Mouse (Mus musculus) lung, postnatal 14 days (tissue): Measurements from ENCODE around the gene Slc7a5.
A peak's percentile ranks its signal among the peaks of the same experiment; 100 is the strongest.

Source experiments
- DNase-seq: peaks from one replicate; pipeline ENCODE4 v3.0.0; 2021

The Slc7a5 gene

DNA sequence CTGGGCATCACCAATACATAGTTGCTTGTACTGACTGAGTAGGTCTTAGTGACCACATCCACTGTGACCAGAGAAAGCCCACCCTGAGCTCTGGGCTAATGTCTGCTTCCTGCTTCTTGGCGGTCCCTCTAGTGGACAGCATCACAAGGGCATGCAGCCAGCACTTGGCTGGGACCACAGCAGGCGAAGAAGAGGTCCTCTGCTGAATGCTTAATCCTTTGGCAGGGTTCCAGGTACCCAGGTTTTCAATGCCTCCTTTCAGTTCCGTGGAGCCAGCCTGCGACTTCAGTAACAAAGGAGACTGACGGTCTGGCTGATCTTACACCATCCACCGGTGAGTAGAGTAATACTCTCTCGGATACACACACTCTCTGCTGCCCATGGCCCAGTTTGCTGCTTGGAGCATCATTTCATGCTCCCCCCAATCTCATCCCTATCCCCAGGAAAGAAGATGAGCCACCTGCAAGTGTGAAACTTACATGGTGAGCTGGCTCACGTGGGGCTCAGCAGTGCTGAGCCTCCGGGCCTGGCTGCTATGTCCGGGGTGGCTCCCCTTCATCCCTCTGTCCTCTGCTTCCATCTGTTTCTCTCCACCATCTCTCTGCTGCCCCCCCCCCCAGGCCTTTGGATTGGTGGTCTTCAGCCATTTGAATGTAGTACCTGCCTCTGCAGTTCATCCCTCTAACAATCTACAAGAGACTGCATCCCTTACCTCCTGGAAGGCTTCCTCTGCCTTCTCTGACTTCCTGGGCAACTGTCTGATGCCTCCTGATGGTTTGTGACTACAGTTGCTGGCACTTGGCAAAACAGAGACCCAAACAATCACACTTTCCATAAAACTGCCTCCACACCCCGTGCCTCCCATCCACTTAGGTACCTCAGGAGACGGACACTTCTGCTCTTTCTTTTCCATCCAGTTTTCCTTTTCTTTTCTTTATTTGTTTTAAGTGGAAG, 28.1 kb upstream of the Slc7a5 start:
- peak; percentile 40 for DNase-seq

DNA sequence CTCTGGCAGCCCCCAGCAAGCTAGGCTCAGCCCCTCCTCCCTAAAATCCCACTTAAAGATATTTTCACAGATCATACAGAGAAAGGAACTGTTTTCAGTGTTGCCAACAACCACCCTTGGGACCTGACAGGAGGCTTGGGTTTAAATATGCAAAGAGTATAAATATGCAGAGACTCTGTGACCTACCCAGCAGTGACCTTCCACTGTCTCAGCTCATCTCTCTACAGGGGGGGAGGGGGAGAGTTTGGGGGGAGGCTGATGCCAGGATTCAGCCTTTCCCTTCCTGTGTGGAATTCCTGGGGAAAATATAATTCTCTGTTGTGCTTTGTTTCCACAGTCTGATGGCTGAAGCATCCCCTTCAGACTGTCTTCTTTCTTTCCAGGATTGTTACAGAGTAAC, 27.4 kb upstream of the Slc7a5 start:
- no peak for DNase-seq

DNA sequence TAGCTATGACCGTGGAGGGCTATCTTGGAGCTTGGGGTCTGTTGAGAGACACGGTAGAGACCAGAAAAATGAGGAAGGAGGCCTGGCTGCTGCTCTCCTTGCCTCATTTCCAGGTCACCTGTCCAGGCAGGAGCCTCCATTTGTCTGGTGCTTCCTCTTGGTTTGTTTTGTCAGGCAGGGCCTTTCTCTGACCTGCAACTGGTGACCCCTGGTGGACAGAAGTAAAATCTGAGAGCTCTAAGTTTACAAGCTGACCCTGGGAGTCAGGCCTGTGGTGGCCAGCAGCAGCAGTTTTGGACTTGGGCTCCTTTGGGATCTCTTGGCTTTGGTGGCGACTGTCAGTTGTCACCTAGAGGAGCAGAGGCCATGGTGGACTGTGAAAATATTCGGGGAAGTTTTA, 27.0 kb upstream of the Slc7a5 start:
- DNase-seq, result peak; percentile 54

DNA sequence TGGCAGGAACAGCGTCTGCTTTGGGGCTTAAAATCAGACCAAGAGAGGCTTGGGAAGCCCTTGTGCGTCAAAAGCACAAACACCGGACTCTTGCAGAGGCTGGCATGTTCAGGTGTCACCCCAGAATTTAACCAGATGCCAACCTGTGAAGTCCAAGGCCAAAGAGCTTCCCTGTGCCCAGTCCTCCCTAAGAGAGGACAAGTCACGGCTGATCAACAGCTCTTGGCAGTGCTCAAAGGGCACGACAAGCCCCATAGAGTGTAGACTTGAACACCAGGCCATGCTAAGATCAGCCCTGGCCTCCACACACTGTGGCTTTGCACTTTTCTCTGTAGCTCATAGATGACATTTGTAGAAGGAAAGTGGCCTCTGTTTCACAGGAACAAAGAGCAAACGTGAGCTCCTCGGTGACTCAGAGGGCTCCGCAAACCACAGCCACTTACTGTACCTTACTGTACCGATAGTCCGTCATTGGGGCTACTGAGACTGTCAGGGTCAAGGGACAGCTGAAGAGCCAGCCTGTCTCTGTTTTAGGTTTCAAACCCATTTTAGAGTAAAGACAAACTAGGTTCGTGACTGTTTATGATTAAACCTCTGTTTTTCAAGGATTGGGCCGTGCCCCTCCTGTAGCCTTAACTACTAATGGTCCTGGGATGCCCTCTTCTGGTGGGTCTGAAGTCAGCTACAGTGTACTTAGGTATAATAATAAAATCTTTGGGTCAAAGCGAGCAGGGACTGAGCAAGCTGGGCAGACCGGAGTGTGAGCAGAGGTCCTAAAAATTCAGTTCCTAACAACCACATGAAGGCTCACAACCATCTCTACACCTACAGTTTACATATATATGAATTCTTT, 25.4 kb upstream of the Slc7a5 start:
- no peak for DNase-seq

DNA sequence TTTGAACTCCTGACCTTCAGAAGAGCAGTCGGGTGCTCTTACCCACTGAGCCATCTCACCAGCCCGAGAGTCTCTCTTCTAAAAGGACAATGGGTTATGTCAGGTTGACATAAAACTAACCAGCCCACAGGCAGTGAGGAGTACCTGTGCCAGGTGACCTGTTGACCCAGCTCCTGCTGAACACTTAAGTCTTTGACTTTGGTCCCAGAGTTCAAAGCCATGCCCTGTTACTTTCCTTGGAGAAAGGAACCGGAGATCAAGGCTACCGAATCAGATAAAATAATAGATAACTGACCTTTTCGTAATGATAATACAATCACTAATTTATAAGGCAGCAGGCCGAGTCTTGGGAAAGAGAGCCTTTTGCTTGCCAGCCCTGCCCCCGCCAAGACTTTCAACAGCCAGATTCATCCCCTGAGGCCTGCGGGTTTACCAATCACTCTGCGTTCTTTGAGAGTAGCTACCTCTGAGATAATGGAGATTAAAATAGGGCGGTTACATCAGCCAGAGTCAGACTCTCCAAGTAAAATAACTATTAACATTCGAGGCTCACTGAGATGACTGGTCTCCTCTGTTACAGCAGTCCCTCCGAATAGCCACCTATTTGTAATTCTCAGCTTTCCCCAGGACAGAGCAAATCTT, 24.7 kb upstream of the Slc7a5 start:
- DNase-seq, result no peak

DNA sequence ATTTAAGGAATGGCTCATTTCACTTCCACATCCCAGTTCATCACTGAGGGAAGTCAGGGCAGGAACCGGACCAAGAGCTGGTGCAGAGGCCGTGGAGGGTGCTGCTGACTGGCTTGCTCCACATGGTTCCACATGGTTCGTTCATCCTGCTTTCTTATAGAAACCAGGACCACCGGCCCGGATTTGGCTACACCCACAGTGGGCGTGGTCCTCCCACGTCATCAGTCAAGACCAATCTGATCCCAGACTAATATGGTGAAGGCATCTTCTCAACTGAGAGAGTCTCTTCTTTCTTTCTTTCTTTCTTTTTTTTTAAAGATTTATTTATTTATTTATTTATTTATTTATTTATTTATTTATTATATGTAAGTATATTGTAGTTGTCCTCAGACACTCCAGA, 24.1 kb upstream of the Slc7a5 start:
- no peak for DNase-seq

DNA sequence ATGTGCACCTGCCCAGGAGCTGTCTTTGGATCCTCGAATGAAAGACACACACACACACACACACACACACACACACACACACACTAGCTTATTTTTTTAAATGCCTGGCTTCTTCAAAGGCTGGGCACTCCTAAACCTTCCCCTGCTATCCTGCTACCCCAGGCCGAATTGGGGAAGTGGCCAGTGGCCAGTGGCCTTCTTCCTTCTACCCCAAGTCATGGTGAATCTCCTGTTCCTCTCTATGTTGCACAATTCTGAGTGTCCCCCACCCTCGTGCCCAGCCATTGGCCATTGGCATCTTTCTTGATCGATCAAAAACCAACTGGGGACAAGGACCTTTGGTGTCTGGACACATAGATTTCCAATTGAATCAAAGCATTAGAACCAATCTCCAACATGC, 22.6 kb upstream of the Slc7a5 start:
- DNase-seq, result no peak

DNA sequence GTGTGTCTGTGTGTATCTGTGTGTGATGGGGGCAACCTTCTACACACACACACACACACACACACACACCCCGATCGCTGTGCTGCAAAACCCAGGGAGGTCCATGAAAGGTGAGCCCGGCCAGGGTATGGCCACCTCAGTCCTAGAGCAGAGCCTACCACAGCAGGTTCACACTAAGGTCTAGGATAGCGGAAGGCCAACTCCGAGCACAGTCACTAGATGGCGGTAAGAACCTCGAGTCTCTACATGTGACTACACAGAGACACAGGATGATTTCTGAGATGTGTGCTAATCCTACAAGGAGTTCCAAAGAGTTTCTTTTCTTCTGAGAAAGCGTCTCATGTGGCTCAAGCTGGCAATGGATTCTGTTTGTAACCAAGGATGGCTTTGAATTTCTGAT, 19.8 kb upstream of the Slc7a5 start:
- DNase-seq, result peak; percentile 62

DNA sequence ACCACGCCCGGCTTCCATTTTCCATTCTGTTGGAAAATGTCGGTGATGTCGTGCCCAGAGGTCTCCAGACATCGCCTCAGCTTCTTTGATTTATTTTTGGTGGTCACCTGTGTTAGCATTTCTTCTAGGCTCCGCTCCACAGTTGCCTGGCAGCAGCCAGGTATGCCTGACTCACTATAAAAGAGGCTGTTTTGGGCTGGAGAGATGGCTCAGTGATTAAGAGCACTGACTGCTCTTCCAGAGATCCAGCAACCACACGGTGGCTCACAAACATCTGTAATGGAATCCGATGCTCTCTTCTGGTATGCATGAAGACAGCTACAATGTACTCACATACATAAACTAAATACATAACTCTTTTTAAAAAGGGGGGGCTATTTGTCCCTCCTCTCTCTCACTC, 18.8 kb upstream of the Slc7a5 start:
- DNase-seq, result no peak

DNA sequence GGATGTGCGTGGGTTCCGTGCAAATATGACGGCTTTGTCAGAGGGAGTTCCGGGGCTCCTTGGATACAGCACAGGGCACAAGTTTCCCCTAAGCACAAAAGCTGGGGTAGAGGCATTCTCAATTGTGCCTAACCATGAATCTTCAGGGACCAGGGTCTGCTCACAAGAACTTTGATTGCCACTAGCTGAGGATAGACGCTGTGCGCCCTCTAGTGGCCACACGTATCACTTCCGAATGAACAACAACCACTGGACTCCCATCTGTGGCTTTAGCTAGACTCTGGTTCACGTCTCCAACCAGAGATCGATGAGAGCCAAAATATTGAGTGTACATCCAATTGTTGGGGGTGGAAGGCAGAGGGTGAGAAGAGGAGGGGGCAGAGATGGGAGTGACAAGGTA, 18.1 kb upstream of the Slc7a5 start:
- DNase-seq, result peak; percentile 87

DNA sequence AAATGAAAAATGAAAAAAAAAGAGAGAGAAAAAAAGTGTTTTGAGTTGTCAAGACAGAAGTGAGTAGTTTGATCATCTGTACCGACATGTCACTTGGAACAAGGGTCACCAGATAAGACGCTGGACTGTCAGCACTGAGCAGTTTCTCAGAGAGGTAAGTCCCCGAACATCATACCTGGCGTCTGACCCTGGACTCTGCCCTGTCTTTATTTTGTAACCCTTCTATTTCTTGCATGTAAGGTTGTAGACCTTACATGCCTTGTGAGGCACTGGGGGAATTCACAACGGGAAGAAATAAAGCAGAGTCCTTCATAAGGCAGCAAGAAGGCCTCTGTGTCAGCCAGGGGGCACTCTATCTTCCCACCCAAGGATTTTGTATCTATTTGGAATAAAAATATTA, 17.2 kb upstream of the Slc7a5 start:
- DNase-seq, result no peak

DNA sequence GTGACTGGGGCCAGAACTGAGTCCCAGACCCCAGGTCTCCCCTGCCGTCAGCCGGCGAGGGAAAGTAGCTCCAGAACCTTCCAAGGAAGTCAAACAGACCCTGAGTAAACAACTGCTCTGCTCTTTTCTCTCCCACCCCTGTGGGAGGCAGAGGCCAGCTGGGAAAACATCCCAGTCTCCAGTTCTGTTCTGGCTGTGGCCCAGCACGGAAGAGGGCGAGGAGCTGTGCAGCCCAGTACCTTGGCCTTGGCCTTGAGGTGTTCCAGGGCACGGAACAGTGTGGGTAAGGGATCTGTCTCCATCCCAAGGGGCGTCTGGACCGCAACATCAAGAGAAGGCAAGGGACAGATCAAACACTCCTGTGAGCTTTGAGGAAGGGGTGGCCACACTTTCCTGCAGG, 14.6 kb upstream of the Slc7a5 start:
- peak; percentile 75 for DNase-seq

DNA sequence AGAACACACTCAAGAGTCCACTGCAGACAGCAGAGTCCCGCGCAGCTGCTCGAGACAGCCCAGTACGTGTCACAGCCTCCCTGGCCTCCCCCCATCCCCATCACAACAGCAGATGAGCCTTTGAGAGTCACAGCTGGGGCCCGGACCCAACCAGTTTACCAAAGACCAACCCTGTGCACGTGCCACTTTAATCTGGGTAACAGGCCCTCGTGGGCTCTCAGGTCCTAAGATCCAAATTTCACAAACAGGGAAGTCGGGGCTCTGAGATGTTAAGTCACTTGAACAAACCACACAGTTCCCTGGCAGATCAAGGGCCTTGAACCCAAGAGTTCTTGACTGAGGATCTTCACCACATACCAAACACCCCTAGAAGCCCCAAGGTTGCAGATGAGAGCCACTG, 14.1 kb upstream of the Slc7a5 start:
- no peak for DNase-seq

DNA sequence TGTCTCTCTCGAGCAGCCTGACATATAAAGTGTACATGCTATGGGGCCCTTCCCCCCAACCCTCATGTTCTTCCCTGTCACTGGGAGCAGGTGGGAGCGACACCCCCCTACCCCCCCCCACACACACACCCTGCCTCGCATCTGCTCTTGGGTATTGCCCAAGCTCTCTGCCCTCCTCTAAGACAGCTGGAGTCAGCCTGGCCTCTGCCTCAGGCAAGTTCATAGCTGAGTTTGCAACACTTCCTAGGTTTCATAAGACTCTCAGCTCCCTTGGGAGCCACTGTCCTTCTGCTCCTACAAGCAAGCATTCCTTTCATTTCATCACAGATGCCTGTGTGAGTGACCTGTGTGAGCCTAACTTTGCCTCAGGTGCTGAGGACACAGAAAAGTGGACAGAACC, 12.2 kb upstream of the Slc7a5 start:
- peak; percentile 42 for DNase-seq

DNA sequence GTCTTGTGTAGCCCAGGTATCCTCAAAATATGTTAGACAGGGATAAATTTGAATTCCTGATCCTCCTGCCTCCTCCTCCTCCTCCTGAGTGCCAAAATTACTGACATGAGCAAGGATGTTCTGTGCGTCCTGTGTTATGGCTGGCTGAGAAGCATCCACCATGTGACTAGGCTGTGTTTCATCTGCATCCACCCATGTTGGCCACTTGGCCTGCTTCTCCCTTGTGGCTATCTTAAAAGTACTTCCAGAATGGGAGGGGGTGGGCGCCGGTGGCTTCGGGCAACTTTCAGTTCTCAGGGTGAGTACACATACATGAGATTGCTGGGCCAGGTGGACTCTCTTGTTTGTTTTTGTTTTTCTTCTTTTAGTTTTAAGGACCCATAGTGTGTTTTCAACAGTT, 11.7 kb upstream of the Slc7a5 start:
- DNase-seq, result no peak

DNA sequence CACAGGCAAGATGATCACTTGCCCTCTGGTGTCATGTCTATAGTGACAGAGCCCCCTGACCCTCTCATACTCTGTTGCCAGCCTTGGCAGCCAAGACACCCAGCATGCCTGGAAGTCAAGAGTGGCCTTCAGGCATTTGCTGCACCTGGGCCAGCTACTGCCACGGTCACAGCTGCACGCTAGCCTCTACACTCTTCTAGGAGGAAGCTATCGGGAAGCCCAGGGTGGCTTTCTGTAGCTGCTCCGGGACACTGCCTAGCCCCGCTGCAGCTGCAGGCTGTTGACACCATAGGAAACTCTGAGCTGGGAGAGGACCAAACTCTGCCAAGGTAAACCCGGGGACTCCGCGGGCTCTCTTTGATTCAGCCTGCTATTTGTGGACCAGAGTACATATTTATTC, 5.9 kb upstream of the Slc7a5 start:
- no peak for DNase-seq

DNA sequence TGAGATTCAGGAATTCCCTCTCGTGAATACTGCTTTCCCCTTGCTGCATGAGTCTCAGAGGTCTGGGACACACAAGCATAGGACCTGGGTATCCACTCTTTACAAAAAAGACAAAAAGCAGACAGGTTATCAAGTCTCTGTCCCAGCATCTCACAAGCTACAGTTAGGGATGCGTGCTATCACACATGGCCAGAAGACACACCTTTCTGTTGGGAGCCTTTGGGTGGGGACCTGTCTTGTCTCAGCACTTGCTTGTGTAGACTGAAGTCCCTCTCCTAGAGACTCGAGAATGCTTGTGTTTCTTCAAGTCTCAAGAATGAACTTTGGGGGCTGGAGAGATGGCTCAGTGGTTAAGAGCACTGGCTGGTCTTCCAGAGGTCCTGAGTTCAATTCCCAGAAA, 5.3 kb upstream of the Slc7a5 start:
- DNase-seq, result no peak

DNA sequence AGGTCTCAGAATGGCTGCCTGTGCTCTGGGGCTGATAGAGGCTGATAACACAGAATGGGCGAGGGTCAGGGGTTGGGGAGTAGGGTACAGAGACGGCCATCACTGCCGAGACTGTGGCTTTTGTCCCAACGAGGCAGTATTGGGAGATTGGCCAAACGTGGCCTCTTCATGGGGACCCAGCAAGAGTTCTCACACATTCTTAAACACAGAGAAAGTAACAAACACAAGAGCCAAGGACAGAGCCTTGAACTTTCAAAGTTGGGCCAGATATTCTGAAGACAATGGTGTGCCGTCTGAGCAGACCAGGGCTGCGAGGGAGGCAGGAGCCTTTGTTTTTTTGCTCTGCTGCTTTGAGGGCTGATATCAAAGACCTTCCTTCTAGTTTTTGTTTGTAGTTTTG, 4.5 kb upstream of the Slc7a5 start:
- DNase-seq, result no peak

DNA sequence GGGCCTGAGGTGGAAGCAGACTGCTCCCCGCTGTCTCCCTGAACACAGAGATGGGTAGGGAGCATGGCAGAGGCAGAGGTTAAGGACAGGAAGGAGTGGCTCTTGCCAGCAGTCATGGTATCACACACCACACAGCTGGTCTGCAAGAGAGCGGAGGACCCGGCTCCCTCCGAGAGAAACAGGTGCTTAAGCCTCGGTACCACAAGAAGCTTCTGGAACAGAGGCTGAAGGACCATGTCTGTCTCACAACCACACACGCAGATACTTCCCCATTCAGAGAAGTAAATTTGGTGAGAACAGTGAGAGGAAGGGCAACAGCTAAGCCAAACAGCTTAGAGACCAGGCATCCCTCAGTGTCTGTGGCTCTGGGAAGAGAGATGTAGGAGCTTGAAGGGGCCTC, 3.9 kb upstream of the Slc7a5 start:
- no peak for DNase-seq

DNA sequence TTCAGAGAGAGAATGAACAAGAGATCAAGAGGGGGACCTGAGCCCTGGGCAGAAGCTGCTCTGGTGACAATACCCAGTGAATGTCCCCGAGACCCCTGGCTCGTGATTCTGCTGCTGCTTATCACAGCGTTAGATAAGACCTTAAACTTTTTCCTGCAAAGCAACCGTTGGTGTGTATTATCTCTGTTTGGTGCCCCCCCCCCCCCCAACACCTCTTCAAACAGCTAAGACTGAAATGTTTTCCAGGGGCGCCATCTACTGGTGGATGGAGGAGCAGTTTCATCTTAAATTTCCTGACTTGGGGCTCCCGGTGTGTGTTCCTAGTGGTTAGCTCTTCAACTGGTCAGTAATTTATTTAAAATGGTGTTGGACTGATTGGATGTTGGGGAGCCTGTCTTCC, 2.2 kb upstream of the Slc7a5 start:
- peak; percentile 86 for DNase-seq

DNA sequence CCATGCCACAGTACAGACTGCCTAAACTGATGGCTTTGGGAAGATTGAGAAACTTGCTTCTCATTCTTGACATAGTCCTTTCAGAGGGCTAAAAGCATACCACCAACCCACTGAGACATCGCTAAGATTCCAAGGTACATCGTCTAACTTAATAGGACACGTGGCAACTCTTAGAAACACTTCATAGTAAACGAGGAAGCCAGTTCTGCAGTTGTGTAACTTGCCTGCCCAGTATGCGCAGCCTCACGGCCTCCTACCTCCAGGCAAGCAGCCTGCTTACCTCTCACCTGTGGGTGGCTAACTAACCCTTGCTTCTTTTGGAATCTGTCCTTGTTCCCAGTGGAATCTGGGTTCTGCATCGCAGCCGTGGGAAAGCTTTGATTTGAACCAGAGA, 1.7 kb upstream of the Slc7a5 start:
- DNase-seq, result no peak

DNA sequence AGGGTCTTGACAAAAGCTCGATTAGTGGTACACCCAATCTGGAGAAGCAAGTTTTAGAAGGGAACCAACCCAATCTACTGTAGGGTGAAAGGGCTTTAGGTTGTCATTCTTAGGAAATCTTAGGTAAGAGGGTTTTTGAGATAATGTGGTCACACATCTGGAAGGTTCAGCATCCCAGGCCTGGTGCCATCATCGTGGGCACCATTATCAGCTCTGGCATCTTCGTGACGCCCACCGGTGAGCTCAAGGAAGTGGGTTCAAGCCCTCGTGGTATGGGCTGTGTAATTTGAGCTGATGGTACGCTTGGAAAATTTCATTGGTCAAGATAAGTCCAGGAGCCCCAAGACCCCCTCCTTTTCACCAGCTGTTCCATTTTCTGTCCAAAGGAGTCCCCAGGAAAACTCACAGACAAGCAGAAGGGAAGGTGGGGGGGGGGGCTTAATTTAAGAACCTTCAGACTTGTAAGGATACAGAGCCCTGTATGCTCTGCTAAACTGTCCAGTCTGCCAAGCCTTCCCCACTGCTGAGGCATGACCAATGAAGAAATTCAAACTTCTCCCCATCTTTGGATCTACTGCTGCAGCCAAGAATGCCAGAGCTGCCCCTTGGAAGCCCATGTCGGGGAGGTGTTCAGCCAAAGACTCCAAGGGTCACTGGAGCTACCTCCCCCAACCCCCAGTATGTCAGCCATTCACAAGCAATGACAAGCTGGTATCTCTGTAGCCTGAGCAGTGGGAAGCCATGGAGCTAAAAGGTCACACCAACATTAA, 1.1 kb upstream of the Slc7a5 start:
- no peak for DNase-seq
